Mouse (Mus musculus) brown adipose tissue, adult 24 weeks (tissue): ENCODE results near the gene Vwa8. TPM values are rescaled to one million over a fixed set of nuclear protein-coding genes. Genes with fewer than 3 reads are reported as not detected.

Experiments
- polyA plus RNA-seq: library from polyadenylated mRNA; stranded (reverse); fragments of >200 nt; gene quantifications from 2 replicates; pipeline ENCODE4 v1.2.4, GENCODE M21; 2012; ENCODE audit not compliant: missing spikeins, insufficient read depth, insufficient read length

Vwa8 gene
- polyA plus RNA-seq, 1 experiment, result 195 TPM

Other genes starting within 250 kb of the Vwa8 start
- gene Dgkh, start 116.3 kb upstream of the Vwa8 start, polyA plus RNA-seq, result 1.1 and 1.2 TPM in 2 replicates